Mouse (Mus musculus) testis, adult 2 months (tissue): Measurements from ENCODE around the gene Gsta1.
"Not testable (repeated sequence)": the region's sequence is repeated elsewhere in the genome, so short reads cannot be mapped to it uniquely, and the experiment has no call there.

Experiments used
- CTCF ChIP-seq: fragments of 200-500 bp; IDR thresholded peaks from 2 replicates; pipeline ENCODE4 v1.5.1; 2012; ENCODE audit warnings: low read depth, mild to moderate bottlenecking, inconsistent platforms, low read length, moderate library complexity; ENCODE audit not compliant: control insufficient read depth, insufficient read depth, insufficient replicate concordance
- POLR2A ChIP-seq: fragments of 200-500 bp; IDR thresholded peaks from 2 replicates; pipeline ENCODE4 v1.6.1; 2012; ENCODE audit warnings: low read depth, mild to moderate bottlenecking, inconsistent platforms, low read length, moderate library complexity; ENCODE audit not compliant: control insufficient read depth

GRCm38 (mm10) chr9:78259688-78260087 is 29.2 kb downstream of the Gsta1 start:
- 0 out of 2 replicates have a peak, but pooled peaks have one; percentile 15 for TF ChIP-seq CTCF
- not testable (repeated sequence) for TF ChIP-seq POLR2A
